In the genomic region with DNA sequence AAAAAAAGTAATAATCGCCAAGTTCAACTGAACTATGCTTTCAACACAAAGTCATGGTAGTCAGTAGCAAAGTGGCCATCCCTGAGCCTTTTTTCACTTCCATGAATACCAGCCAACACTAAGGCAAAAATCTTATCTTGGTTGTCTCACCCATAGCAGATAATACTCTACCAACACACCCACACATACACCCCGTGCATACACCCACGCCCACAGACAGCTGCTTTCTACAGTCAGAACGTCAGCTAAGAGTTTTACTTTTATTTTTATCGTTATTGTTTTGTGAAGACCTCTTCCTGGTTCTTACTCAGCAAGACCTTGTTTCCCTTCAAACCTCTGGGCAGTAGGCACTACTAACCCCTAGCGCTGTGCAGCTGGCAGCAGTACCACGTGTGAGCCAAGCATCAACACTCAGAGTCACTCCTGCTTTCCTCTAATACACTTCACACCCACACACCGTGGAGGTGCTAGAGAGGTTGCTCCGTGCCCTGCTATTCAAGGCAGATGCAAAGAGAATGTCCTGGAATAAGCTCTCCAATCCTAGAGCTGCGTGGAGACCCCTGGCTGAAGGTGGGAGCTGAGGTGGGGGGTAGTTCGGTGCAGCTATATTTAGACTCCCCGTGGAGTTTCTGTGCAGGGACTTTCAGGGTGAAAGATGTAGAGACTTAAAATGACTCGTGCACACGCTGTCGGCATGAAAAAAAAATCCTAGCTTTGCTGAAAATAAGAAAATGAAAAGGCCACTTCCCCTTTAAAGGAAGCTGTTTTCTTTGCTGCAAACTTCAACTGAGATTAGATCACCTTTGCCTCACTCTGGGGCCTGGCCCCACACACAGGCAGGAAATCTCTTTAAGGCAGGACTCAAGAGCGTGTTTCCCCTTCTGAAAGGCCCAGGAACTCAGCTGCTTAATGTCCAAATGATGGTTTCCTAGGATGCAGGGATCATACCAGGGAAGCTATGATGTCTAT, we compare ENCODE assay signal across 8 mouse cellular contexts. TPM values are rescaled to one million over a fixed set of nuclear protein-coding genes. Genes with fewer than 3 reads are reported as not detected.
DNase-seq lines count a peak whose midpoint lies in the region; ATAC-seq and TF ChIP-seq lines count a peak whose summit lies in the region.

No protein-coding gene starts in this region.

- no peaks in the 10 kb centered on the region for H3K9me3 ChIP-seq in lung, embryonic 14.5 days (ENCODE audit: low read depth, low read length)
- no peaks in the 10 kb centered on the region for H3K9me3 ChIP-seq in liver, embryonic 13.5 days (replicated peaks)
- no peaks in the 10 kb centered on the region for H3K9me3 ChIP-seq in stomach, postnatal 0 days (ENCODE audit: control insufficient read depth, low read length)

- no peak overlapping the region; the same call in 1 of the 2 replicates for H3K4me3 ChIP-seq in lung, embryonic 14.5 days (ENCODE audit: low read depth, low read length)
- no peak overlapping the region for H3K4me3 ChIP-seq in liver, embryonic 13.5 days (replicated peaks)
- no peak overlapping the region for H3K4me3 ChIP-seq in stomach, postnatal 0 days (ENCODE audit: low read depth, low read length)

- H3K4me1 ChIP-seq in lung, embryonic 14.5 days (ENCODE audit: insufficient read depth) = no peaks in the 10 kb centered on the region
- H3K4me1 ChIP-seq in liver, embryonic 13.5 days (replicated peaks) = peaks cover 26% of the 10 kb centered on the region
- no peaks in the 10 kb centered on the region; the same call in 1 of the 2 replicates for H3K4me1 ChIP-seq in stomach, postnatal 0 days (replicated peaks; ENCODE audit: control insufficient read depth, insufficient read depth)

- no peaks in the 10 kb centered on the region for H3K27me3 ChIP-seq in lung, embryonic 14.5 days (ENCODE audit: insufficient read depth, low read length)
- peaks cover 45% of the 10 kb centered on the region for H3K27me3 ChIP-seq in liver, embryonic 13.5 days
- no peaks in the 10 kb centered on the region for H3K27me3 ChIP-seq in stomach, postnatal 0 days (ENCODE audit: control insufficient read depth, insufficient read depth, low read length)

- no peak for TF ChIP-seq EP300 in stomach, postnatal 0 days (optimal IDR thresholded peaks at IDR 0.05)

- H3K4me2 ChIP-seq in lung, embryonic 14.5 days = peak overlapping the region; percentile 93
- H3K4me2 ChIP-seq in liver, embryonic 13.5 days = peak overlapping the region; percentile 79; the same call in 1 of the 2 replicates
- H3K4me2 ChIP-seq in stomach, postnatal 0 days (replicated peaks; ENCODE audit: low read depth) = 0 out of 2 replicates have a peak overlapping the region, but pooled peaks have one; percentile 2

- H3K36me3 ChIP-seq in lung, embryonic 14.5 days (ENCODE audit: insufficient read depth) = no peaks in the 10 kb centered on the region
- H3K36me3 ChIP-seq in liver, embryonic 13.5 days = no peaks in the 10 kb centered on the region
- no peaks in the 10 kb centered on the region for H3K36me3 ChIP-seq in stomach, postnatal 0 days (ENCODE audit: control insufficient read depth, insufficient read depth, low read length)

- H3K27ac ChIP-seq in lung, embryonic 14.5 days (ENCODE audit: low read depth) = no peak overlapping the region
- H3K27ac ChIP-seq in liver, embryonic 13.5 days = no peak overlapping the region
- H3K27ac ChIP-seq in stomach, postnatal 0 days (replicated peaks) = no peak overlapping the region

- no peak overlapping the region for H3K9ac ChIP-seq in lung, embryonic 14.5 days
- no peak overlapping the region for H3K9ac ChIP-seq in liver, embryonic 13.5 days
- no peak overlapping the region for H3K9ac ChIP-seq in stomach, postnatal 0 days (ENCODE audit: low read length)

- no peak for TF ChIP-seq CTCF in lung, embryonic 14.5 days (IDR thresholded peaks at IDR 0.05; ENCODE audit: low read depth)
- TF ChIP-seq CTCF in stomach, postnatal 0 days (IDR thresholded peaks at IDR 0.05; ENCODE audit: low read depth) = no peak

- ATAC-seq in lung, embryonic 14.5 days (ENCODE audit: insufficient read depth) = no peak
- peak; percentile 17; the same call in 1 of the 2 replicates for ATAC-seq in frontal cortex, adult (ENCODE audit: low TSS enrichment)
- ATAC-seq in liver, embryonic 13.5 days (ENCODE audit: low read depth) = no peak
- ATAC-seq in stomach, postnatal 0 days (ENCODE audit: low FRiP score, low TSS enrichment) = peak; percentile 52; the same call in 1 of the 2 replicates

- DNase-seq in lung, embryonic 14.5 days = no peak
- no peak for DNase-seq in lung, postnatal 14 days
- DNase-seq in liver, embryonic 13.5 days = no peak
- peak; percentile 18 for DNase-seq in stomach, postnatal 0 days (ENCODE audit: low spot score)
- no peak for DNase-seq in gastrocnemius, postnatal 25 days
- DNase-seq in urinary bladder, adult 18-20 months (ENCODE audit: low spot score in 2 of 2) = no peak
- DNase-seq in kidney, adult 8-10 months = no peak

- 31% methylated on average over 16 of the region's 16 CpGs for whole genome bisulfite sequencing in lung, embryonic 14.5 days
- WGBS in liver, embryonic 13.5 days (ENCODE audit: insufficient replicate concordance) = 16% methylated on average over 16 of the region's 16 CpGs
- 47% methylated on average over 16 of the region's 16 CpGs for WGBS in stomach, postnatal 0 days

RNA-seq across cellular contexts. Expression of gene Kcnq5, which starts 1.4 kb away (rescaled TPM):
- 2.0 and 3.1 TPM in 2 replicates for polyA plus RNA-seq in lung, embryonic 14.5 days (2014; fragmentation: Nextera tagmentation; extraction: Ambion mirVana)
- polyA plus RNA-seq in liver, embryonic 13.5 days (2015; fragmentation: Nextera tagmentation; extraction: Ambion mirVana) = 0.21 and 0.29 TPM in 2 replicates
- 0.62 and 0.73 TPM in 2 replicates for polyA plus RNA-seq in stomach, postnatal 0 days (2015; fragmentation: Nextera tagmentation; extraction: Ambion mirVana)
- 10 to 100 TPM in 1 of 2 experiments, 1 to 10 TPM in 1; 8.1 to 12.2 TPM for total RNA-seq in gastrocnemius, postnatal 25 days (2021)

Comparison
In these comparisons a context has a peak if more than half of its experiments do, and no peak if none do; other contexts are left out.
1. ATAC-seq: peak in frontal cortex, adult (single experiment) and stomach, postnatal 0 days (single experiment); none in lung, embryonic 14.5 days (single experiment) and liver, embryonic 13.5 days (single experiment).
2. H3K4me2 ChIP-seq: peak in every context shown above with its lines; median percentile 93 in lung, embryonic 14.5 days; 79 in liver, embryonic 13.5 days; 2 in stomach, postnatal 0 days.